Mouse (Mus musculus) midbrain, embryonic 16.5 days (tissue): ENCODE results near the gene Gm49354. TPM values are rescaled to one million over a fixed set of nuclear protein-coding genes. Genes with fewer than 3 reads are reported as not detected.

Source experiments
- polyA plus RNA-seq: library from polyadenylated mRNA; unstranded; fragments of >200 nt; fragmentation: Nextera tagmentation; extraction: Ambion mirVana; gene quantifications from 2 replicates; pipeline ENCODE4 v1.2.1, GENCODE M21; 2015

Gene Gm49354
- polyA plus RNA-seq, 1 experiment from 2014 or later = not detected

Other genes with a start within 250 kb of the Gm49354 start
- 73.9 and 76.0 TPM in 2 replicates for gene Agtpbp1, start 197.0 kb downstream of the Gm49354 start, polyA plus RNA-seq
- 148 and 165 TPM in 2 replicates for gene Naa35, start 197.0 kb downstream of the Gm49354 start, polyA plus RNA-seq
- gene Golm1, start 106.4 kb downstream of the Gm49354 start, polyA plus RNA-seq = 18.4 and 27.3 TPM in 2 replicates
- gene 4921517D22Rik, start 88.1 kb downstream of the Gm49354 start, polyA plus RNA-seq = not detected in 2 replicates
- gene Spata31d1a, start 71.9 kb downstream of the Gm49354 start, polyA plus RNA-seq = 0.16 and 0.30 TPM in 2 replicates
- not detected in 2 replicates for gene Spata31d1b, start 70.0 kb downstream of the Gm49354 start, polyA plus RNA-seq
- not detected in 2 replicates for gene Spata31d1d, start 50.5 kb downstream of the Gm49354 start, polyA plus RNA-seq
- gene 1700014D04Rik, start 35.5 kb downstream of the Gm49354 start, polyA plus RNA-seq = 0.24 and 0.52 TPM in 2 replicates
- 164 and 165 TPM in 2 replicates for gene Isca1, start 12.4 kb downstream of the Gm49354 start, polyA plus RNA-seq
- 45.0 and 47.9 TPM in 2 replicates for gene Tut7, start 40.9 kb upstream of the Gm49354 start, polyA plus RNA-seq